Mouse (Mus musculus) embryonic facial prominence, embryonic 11.5 days (tissue): ENCODE data around the gene Pnpla2. TPM values are rescaled to one million over a fixed set of nuclear protein-coding genes. Genes with fewer than 3 reads are reported as not detected.

ENCODE experiments used
- ATAC-seq: fragments of 200-750 bp; cut with Nextera tagmentation; replicated peaks from 2 replicates; pipeline ENCODE4 v1.8.0; 2017; ENCODE audit warnings: low read depth; ENCODE audit not compliant: insufficient number of reproducible peaks, low FRiP score, low TSS enrichment
- DNase-seq: peaks from one replicate; pipeline ENCODE4 v3.0.0-alpha.2; 2015; ENCODE audit warnings: low spot score
- H3K27ac ChIP-seq: fragments of 300-500 bp; sonication (generic); replicated peaks from 2 replicates; pipeline ENCODE4 v1.5.1; 2014; ENCODE audit warnings: mild to moderate bottlenecking, low read depth, low read length, control low read depth
- H3K27me3 ChIP-seq: fragments of 300-500 bp; sonication (generic); 2 replicates; pipeline ENCODE4 v1.6.1; 2014; ENCODE audit warnings: mild to moderate bottlenecking, low read length, moderate library complexity, mixed read lengths; ENCODE audit not compliant: control insufficient read depth, insufficient read depth
- H3K36me3 ChIP-seq: fragments of 300-500 bp; sonication (generic); replicated peaks from 2 replicates; pipeline ENCODE4 v1.6.1; 2014; ENCODE audit warnings: low read depth, mild to moderate bottlenecking, low read length, moderate library complexity, mixed read lengths; ENCODE audit not compliant: control insufficient read depth, insufficient read depth
- H3K4me1 ChIP-seq: fragments of 300-500 bp; sonication (generic); 2 replicates; pipeline ENCODE4 v1.6.1; 2014; ENCODE audit warnings: low read length, mixed read lengths; ENCODE audit not compliant: control insufficient read depth, insufficient read depth
- H3K4me2 ChIP-seq: fragments of 300-500 bp; sonication (generic); 2 replicates; pipeline ENCODE4 v1.6.1; 2014; ENCODE audit warnings: low read depth, mild to moderate bottlenecking, control low read depth, low read length, moderate library complexity
- H3K4me3 ChIP-seq: fragments of 300-500 bp; sonication (generic); 2 replicates; pipeline ENCODE4 v1.5.1; 2014; ENCODE audit warnings: low read depth, low read length, control low read depth
- H3K9ac ChIP-seq: fragments of 300-500 bp; sonication (generic); replicated peaks from 2 replicates; pipeline ENCODE4 v1.6.1; 2014; ENCODE audit warnings: mild to moderate bottlenecking, control low read depth, low read length
- H3K9me3 ChIP-seq: fragments of 300-500 bp; sonication (generic); replicated peaks from 2 replicates; pipeline ENCODE4 v1.6.1; 2016; ENCODE audit warnings: mild to moderate bottlenecking, low read length, inconsistent platforms, mixed read lengths; ENCODE audit not compliant: control insufficient read depth
- WGBS: fragments of 180-500 bp; shearing (Covaris S2); extraction: QIAGEN DNeasy Blood & Tissue Kit; methylation state at CpG from one replicate; pipeline ENCODE4 v1.1.7; 2014; 5-methylcytosine and 5-hydroxymethylcytosine counted together
- polyA plus RNA-seq: library from polyadenylated mRNA; unstranded; fragments of >200 nt; fragmentation: Nextera tagmentation; extraction: Ambion mirVana; gene quantifications from 2 replicates; pipeline ENCODE4 v1.2.1, GENCODE M21; 2014

The Pnpla2 gene
- polyA plus RNA-seq, 1 experiment from 2014 or later, result 11.1 TPM

DNA sequence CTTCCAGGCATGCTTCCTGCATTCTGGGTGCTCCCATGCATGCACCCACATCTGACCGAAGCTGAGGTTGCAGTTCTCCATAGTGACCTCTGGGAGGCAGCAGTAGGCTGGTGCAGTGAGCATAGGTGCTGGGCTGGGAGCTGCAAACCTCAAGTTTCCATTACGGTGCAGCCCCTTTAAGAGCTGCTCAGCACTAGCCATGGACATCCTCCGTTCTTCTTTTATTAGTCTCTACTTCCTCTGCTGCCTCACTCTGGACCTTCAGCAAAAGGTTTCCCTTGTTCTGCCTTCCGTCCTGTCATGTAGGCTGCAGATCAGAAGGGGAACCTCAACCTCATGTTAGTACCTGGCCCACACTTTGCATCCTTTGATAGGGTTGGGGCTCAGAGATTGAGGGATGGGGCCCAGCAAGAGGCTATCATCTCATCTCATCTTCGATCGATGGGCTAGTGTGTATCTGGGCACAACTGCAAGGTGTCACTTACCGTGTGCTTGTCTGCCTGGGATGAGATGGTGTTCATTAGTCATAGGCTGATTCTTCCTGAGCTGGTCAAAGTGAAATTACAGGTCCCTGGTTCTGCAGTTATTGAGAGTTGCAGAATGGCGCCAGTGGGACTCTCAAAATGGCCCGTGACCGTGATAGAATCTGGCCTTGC, 26.0 kb downstream of the Pnpla2 start:
- peak overlapping the region; percentile 95 for H3K4me2 ChIP-seq
- H3K27ac ChIP-seq, result no peak overlapping the region
- no peaks in the 10 kb centered on the region for H3K9me3 ChIP-seq
- H3K36me3 ChIP-seq, result no peaks in the 10 kb centered on the region
- no peak overlapping the region for H3K4me3 ChIP-seq
- 8% methylated on average over 10 of the region's 10 CpGs for WGBS
- DNase-seq, result peak; percentile 84
- no peak overlapping the region for H3K9ac ChIP-seq
- peaks cover 4% of the 10 kb centered on the region; the same call in 1 of the 2 replicates for H3K27me3 ChIP-seq
- ATAC-seq, result peak; percentile 36
- H3K4me1 ChIP-seq, result peaks cover 9% of the 10 kb centered on the region

DNA sequence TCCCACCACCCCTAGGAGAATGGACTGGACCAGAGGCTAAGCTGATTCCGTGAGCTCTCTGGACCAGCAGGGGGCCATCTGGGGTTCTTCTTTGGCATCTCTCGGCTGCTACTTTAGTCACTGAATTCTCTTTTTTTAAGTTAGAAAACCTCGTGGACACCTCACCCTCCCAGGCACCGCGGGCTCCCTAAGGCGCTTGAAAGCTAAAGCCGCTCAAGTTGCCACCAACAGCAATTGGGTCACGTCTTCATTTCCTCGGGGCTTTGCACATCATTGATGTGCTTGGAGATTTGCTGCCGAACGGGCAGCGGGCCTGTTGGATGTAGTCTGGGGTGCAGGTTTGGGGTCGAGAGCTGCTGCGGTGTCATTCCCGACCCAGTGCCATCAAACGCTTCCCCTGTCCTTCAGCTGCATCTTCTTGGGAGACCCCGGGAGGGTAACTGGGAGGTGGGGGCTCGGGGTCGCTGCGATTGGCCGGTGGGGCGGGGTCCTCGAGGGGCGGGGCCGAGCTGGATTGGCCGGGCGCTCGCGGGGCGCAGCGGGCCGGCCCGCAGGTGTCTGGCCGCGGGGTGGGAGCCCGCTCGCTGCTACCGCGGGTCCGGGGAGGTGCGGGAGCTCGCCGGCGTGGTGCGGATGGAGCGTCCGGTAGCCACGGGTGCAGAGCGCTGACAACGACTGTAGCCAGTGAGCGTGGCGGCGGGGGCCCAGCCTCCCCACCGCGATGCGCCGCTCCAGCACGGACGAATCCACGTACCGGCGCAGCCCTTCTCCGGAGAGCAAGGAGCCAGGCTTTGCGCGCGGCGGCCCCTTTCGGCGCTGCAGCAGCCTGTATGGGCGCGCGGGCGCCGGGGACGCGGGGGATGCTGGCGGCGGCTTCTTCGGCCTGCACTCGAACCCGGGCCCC, 26.8 kb downstream of the Pnpla2 start:
- DNase-seq (peak; percentile 74), ATAC-seq (0 out of 2 replicates have a peak, but pooled peaks have one; percentile 12)
- Histone ChIP-seq H3K4me1 (peaks cover 5% of the 10 kb centered on the region), H3K9ac (peak overlapping the region; percentile 58), H3K36me3 (no peaks in the 10 kb centered on the region), H3K4me3 (peak overlapping the region; percentile 55), H3K4me2 (peak overlapping the region; percentile 95), H3K9me3 (no peaks in the 10 kb centered on the region), H3K27ac (no peak overlapping the region), H3K27me3 (peaks cover 4% of the 10 kb centered on the region; the same call in 1 of the 2 replicates)
- WGBS, result under 1% methylated on average over 81 of the region's 81 CpGs

GRCm38 (mm10) chr7:141482531-141483024, 27.6 kb downstream of the Pnpla2 start:
- no peak overlapping the region for H3K27ac ChIP-seq
- H3K36me3 ChIP-seq, result no peaks in the 10 kb centered on the region
- peak overlapping the region; percentile 58 for H3K9ac ChIP-seq
- H3K4me3 ChIP-seq, result peak overlapping the region; percentile 55
- peaks cover 5% of the 10 kb centered on the region; the same call in 1 of the 2 replicates for H3K4me1 ChIP-seq
- ATAC-seq, result 0 out of 2 replicates have a peak, but pooled peaks have one; percentile 3
- peaks cover 4% of the 10 kb centered on the region; the same call in 1 of the 2 replicates for H3K27me3 ChIP-seq
- no peaks in the 10 kb centered on the region for H3K9me3 ChIP-seq
- DNase-seq, result no peak
- WGBS, result 13% methylated on average over 11 of the region's 11 CpGs
- peak overlapping the region; percentile 95 for H3K4me2 ChIP-seq

DNA sequence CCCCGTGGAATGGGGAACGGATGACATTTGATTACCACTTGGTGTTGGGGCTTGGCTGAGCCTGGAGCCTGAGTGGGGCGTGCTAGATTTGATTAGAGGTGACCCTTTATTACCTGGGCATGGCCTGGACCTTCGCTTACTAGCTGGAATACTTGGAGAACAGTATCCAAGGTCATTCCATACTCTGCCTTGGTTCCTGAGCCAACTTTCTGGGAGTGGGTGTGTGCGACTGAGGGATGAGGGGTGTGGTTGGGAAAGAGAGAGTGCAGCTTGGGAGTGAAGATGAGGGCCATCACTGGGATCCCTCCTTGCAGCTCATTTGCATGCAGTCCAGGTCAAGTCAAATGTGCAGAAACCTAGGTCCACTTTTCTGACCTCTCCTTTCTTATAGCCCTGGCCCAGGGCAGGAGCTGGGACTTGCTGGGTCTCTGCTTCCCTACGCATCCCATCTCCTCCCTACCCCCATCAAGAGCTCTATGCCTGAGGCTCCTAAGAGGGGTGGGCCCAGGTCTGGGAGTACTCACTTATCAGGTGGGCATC, 28.2 kb downstream of the Pnpla2 start:
- Histone ChIP-seq H3K9ac (no peak overlapping the region), H3K9me3 (no peaks in the 10 kb centered on the region), H3K4me2 (no peak overlapping the region), H3K4me1 (peaks cover 5% of the 10 kb centered on the region; the same call in 1 of the 2 replicates), H3K27ac (no peak overlapping the region), H3K36me3 (no peaks in the 10 kb centered on the region), H3K27me3 (peaks cover 4% of the 10 kb centered on the region; the same call in 1 of the 2 replicates), H3K4me3 (no peak overlapping the region)
- 71% methylated on average over 6 of the region's 6 CpGs for WGBS
- ATAC-seq, result no peak
- DNase-seq, result no peak

- no peak overlapping the region for H3K27ac ChIP-seq
- ATAC-seq (no peak), DNase-seq (no peak)
- H3K4me3 ChIP-seq, result no peak overlapping the region
- peaks cover 4% of the 10 kb centered on the region; the same call in 1 of the 2 replicates for H3K27me3 ChIP-seq
- H3K4me2 ChIP-seq, result no peak overlapping the region
- no peaks in the 10 kb centered on the region for H3K9me3 ChIP-seq
- no peaks in the 10 kb centered on the region for H3K36me3 ChIP-seq
- 75% methylated on average over 5 of the region's 5 CpGs for WGBS
- no peak overlapping the region for H3K9ac ChIP-seq
- peaks cover 5% of the 10 kb centered on the region; the same call in 1 of the 2 replicates for H3K4me1 ChIP-seq
Observed at GRCm38 (mm10) chr7:141484186-141485120, 29.5 kb downstream of the Pnpla2 start.

DNA sequence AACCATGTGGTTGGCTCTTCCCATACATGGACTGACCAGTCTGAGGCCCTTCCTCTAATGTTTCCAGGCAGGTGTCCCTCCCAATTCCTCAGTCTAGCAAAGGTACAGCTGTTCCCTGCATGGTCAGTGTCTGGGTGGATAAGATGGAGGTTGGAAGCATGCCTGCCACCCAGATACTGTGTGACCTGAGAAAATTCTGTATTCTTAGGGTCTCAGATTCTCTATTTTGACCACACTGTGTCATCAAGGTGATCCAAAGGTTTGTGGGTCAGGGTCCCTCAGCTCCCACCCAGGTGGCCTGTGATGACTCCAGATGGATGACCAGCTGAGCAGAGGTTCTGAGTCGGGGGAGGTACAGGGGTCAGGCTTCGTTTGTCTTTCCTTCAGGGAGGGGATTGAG, 30.2 kb downstream of the Pnpla2 start:
- Histone ChIP-seq H3K4me1 (peaks cover 5% of the 10 kb centered on the region; the same call in 1 of the 2 replicates), H3K27me3 (peaks cover 4% of the 10 kb centered on the region; the same call in 1 of the 2 replicates), H3K36me3 (no peaks in the 10 kb centered on the region), H3K4me3 (no peak overlapping the region), H3K4me2 (no peak overlapping the region), H3K9ac (no peak overlapping the region), H3K9me3 (no peaks in the 10 kb centered on the region), H3K27ac (no peak overlapping the region)
- ATAC-seq (no peak), DNase-seq (no peak)
- WGBS, result 67% methylated on average over 2 of the region's 2 CpGs

GRCm38 (mm10) chr7:141485606-141486005, 30.6 kb downstream of the Pnpla2 start:
- H3K27me3 ChIP-seq, result peaks cover 4% of the 10 kb centered on the region; the same call in 1 of the 2 replicates
- H3K4me1 ChIP-seq, result peaks cover 5% of the 10 kb centered on the region; the same call in 1 of the 2 replicates
- ATAC-seq (no peak), DNase-seq (no peak)
- no peaks in the 10 kb centered on the region for H3K9me3 ChIP-seq
- WGBS, result 84% methylated on average over 2 of the region's 2 CpGs
- no peaks in the 10 kb centered on the region for H3K36me3 ChIP-seq
- no peak overlapping the region for H3K4me3 ChIP-seq
- H3K27ac ChIP-seq, result no peak overlapping the region
- H3K4me2 ChIP-seq, result no peak overlapping the region
- no peak overlapping the region for H3K9ac ChIP-seq
